Mouse (Mus musculus) cerebellum, adult 9-10 months (tissue): Measurements from ENCODE around the gene Gm11237.
"Not testable (repeated sequence)": the region's sequence is repeated elsewhere in the genome, so short reads cannot be mapped to it uniquely, and the experiment has no call there.

Experiments
- DNase-seq: peaks from one replicate; pipeline ENCODE4 v3.0.0; 2022

The Gm11237 gene

DNA sequence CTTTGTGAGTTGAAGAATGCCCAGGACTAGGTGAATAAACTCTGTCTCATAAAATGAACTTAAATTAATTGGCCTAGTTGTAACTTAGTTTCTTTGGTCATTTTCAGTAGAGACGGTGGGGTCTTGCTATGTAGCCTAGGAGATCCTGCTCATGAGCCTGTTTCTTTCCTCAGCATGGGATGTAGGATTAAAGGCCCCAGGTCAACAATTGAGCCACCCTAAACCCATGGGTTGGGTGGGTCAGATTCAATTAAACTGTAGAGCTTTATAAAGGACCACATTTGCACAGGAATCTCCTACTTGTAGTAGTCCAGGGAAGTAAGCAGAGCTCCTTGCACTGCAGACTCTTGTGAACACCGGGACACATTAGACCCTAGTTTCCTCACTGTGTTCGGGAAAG, at the start of gene Gm11237:
Gene Gm11237 (plus strand): TSS at position 301 of the 400 bp plus-strand sequence.
- not testable (repeated sequence) for DNase-seq

DNA sequence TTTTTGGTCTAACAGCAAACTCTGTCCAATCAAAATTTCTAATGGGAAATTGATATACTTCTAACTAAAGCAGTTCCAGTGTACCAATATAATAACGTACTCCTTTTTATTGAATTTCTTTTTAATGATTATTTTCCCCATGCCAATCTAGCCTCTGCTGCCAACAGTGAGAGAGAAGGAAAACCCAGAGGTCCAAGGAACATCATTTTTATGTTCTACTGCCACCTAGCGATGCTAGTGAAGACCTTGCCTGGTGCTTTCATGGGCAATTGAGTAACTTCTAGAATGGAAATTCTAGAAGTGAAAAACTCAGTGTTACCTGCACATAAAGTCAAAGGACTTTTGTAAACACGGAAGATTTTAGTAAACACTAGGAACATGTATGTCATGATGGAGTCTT, 23.5 kb upstream of the Gm11237 start:
- peak; percentile 10 for DNase-seq

DNA sequence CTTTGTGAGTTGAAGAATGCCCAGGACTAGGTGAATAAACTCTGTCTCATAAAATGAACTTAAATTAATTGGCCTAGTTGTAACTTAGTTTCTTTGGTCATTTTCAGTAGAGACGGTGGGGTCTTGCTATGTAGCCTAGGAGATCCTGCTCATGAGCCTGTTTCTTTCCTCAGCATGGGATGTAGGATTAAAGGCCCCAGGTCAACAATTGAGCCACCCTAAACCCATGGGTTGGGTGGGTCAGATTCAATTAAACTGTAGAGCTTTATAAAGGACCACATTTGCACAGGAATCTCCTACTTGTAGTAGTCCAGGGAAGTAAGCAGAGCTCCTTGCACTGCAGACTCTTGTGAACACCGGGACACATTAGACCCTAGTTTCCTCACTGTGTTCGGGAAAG, 15.2 kb upstream of the Gm11237 start, which contains the start of gene Gm11238:
Gene Gm11238 (plus strand): TSS at position 301 of the 400 bp plus-strand sequence.
- DNase-seq: not testable (repeated sequence)

DNA sequence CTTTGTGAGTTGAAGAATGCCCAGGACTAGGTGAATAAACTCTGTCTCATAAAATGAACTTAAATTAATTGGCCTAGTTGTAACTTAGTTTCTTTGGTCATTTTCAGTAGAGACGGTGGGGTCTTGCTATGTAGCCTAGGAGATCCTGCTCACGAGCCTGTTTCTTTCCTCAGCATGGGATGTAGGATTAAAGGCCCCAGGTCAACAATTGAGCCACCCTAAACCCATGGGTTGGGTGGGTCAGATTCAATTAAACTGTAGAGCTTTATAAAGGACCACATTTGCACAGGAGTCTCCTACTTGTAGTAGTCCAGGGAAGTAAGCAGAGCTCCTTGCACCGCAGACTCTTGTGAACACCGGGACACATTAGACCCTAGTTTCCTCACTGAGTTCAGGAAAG, 15.0 kb downstream of the Gm11237 start, which contains the start of gene Gm11236:
Gene Gm11236 (plus strand): TSS at position 301 of the 400 bp plus-strand sequence.
- DNase-seq: not testable (repeated sequence)

DNA sequence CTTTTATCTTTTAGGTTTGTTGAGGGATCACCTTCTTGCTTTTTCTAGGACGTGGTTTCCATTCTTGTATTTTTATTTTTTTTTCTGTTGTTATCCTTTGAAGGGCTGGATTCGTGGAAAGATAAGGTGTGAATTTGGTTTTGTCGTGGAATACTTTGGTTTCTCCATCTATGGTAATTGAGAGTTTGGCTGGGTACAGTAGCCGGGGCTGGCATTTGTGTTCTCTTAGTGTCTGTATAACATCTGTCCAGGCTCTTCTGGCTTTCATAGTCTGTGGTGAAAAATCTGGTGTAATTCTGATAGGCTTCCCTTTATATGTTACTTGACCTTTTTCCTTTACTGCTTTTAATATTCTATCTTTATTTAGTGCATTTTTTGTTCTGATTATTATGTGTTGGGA, 39.1 kb downstream of the Gm11237 start:
- DNase-seq: not testable (repeated sequence)

DNA sequence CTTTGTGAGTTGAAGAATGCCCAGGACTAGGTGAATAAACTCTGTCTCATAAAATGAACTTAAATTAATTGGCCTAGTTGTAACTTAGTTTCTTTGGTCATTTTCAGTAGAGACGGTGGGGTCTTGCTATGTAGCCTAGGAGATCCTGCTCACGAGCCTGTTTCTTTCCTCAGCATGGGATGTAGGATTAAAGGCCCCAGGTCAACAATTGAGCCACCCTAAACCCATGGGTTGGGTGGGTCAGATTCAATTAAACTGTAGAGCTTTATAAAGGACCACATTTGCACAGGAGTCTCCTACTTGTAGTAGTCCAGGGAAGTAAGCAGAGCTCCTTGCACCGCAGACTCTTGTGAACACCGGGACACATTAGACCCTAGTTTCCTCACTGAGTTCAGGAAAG, 45.3 kb downstream of the Gm11237 start, which contains the start of gene Gm11239:
Gene Gm11239 (plus strand): TSS at position 301 of the 400 bp plus-strand sequence.
- not testable (repeated sequence) for DNase-seq
